8 mouse cellular contexts compared by ENCODE assay signal in the genomic region with DNA sequence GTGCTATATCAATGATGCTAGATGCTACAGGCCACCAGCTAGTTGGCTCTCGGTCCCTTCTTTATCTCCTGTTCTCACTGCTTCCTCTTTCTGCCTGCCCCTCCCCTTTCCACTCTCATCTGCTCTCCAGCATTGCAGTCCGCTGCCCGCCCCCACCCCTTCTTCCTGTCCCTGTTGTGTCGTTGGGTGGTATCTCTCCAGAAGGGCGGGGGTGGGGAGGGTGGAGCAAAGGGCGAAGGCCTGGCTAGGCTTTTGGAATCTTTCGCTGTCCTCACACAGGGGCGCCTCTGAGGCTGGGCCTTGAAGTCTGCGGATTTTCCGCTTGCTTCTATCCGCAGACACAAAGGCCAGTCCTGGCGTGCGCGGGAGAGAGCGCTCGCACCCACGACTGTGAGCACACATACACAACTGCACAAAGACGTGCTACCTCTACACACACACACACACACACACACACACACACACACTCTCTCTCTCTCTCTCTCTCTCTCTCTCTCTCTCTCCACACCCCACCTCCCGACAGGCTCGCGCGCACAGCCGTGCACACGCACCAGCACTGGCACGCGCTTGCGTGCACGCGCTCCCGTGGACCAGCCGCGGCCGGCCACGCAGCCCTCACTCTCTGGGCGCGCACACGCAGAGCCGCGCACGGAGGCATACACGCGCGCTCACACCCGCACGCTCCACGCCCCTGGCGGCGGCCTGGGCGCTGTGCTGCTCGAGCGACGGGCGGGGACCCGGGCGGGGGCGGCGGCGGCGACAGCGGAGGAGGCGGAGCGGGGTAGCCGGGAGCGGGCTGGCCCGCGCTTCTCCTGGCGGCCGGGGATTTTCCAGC. TPM values are rescaled to one million over a fixed set of nuclear protein-coding genes. Genes with fewer than 3 reads are reported as not detected.
DNase-seq lines count a peak whose midpoint lies in the region; ATAC-seq and TF ChIP-seq lines count a peak whose summit lies in the region.

TSS of gene Arrb1 (plus strand) at position 566 of the 835 bp plus-strand sequence.

- POLR2A ChIA-PET in Patski (lab: Charles Lee): no interaction called here

- in situ Hi-C loops in Patski (cut with MboI; ENCODE audit: low pct_unique_long_range_greater_than_20kb): no loop called here

- peak within 1 kb of the TSS; percentile 97 for H3K27ac ChIP-seq in hindbrain, embryonic 10.5 days

- peak within 1 kb of the TSS; percentile 63 for H3K4me3 ChIP-seq in hindbrain, embryonic 10.5 days

- H3K36me3 ChIP-seq in hindbrain, embryonic 10.5 days: no peaks in the 10 kb centered on the region

- WGBS in hindbrain, embryonic 10.5 days: under 1% methylated on average over 68 of the region's 68 CpGs

- H3K27me3 ChIP-seq in Patski: no peaks in the 10 kb centered on the region
- peaks cover 3% of the 10 kb centered on the region; the same call in 1 of the 2 replicates for H3K27me3 ChIP-seq in hindbrain, embryonic 10.5 days (ENCODE audit: insufficient read depth, poor library complexity, severe bottlenecking)

- ATAC-seq in Patski: peak; percentile 59

- CTCF ChIA-PET in Patski (lab: Charles Lee): interaction anchor here (2.8 kb wide), 1 partner anchor 13 kb away, joined by 9 read pairs; no protein-coding TSS in a partner anchor

- no peak for DNase-seq in Patski (ENCODE audit: low read depth, low spot score)
- DNase-seq in cerebellum, adult 9-10 months: peak; percentile 89
- peak in 1 of 2 experiments; percentile 80 for DNase-seq in frontal cortex, adult 2 months (ENCODE audit: extremely low spot score in 1 of 2, low spot score in 1 of 2)
- DNase-seq in hindbrain, embryonic 10.5 days (ENCODE audit: low spot score): peak; percentile 82
- peak; percentile 79 to 80 for DNase-seq in layer of hippocampus, postnatal 14 days (ENCODE audit: low spot score in 2 of 2)
- DNase-seq in lung, postnatal 14 days: peak; percentile 84
- DNase-seq in ovary, postnatal 36 days (ENCODE audit: low spot score): peak; percentile 82
- DNase-seq in thymus, postnatal 14 days: peak; percentile 90

- H3K9me3 ChIP-seq in hindbrain, embryonic 10.5 days: no peaks in the 10 kb centered on the region

- H3K4me1 ChIP-seq in hindbrain, embryonic 10.5 days (replicated peaks): peaks cover 67% of the 10 kb centered on the region

- no peak for TF ChIP-seq CTCF in Patski (IDR thresholded peaks at IDR 0.05)

RNA-seq across cellular contexts. Expression of gene Arrb1, which starts in this region (rescaled TPM):
- 11.7 TPM for polyA plus RNA-seq in Patski (2021)
- polyA plus RNA-seq in frontal cortex, adult 2 months (2012; rRNA removed): 135 and 141 TPM in 2 replicates
- 14.6 and 15.0 TPM in 2 replicates for polyA plus RNA-seq in hindbrain, embryonic 10.5 days (2016; fragmentation: Nextera tagmentation; extraction: Ambion mirVana)
- 100 to 1,000 TPM; 137 to 143 TPM for total RNA-seq in layer of hippocampus, postnatal 14 days (2021)
